Mouse (Mus musculus) splenic B cell, adult 2 months (primary cell): ENCODE results near the gene Fbxo39.
"Not testable (repeated sequence)": the region's sequence is repeated elsewhere in the genome, so short reads cannot be mapped to it uniquely, and the experiment has no call there.

Experiments used
- DNase-seq: peaks from one replicate; pipeline ENCODE4 v3.0.0-alpha.2; 2011; ENCODE audit warnings: low read depth, low spot score
- H3K27me3 ChIP-seq: 2 replicates; pipeline ENCODE4 v1.6.1; 2012; ENCODE audit warnings: mild to moderate bottlenecking, low read length, moderate library complexity, mixed read lengths; ENCODE audit not compliant: control insufficient read depth, poor library complexity, insufficient read depth, severe bottlenecking
- H3K36me3 ChIP-seq: 2 replicates; pipeline ENCODE4 v1.6.1; 2012; ENCODE audit warnings: mild to moderate bottlenecking, low read length, moderate library complexity, mixed read lengths; ENCODE audit not compliant: control insufficient read depth, poor library complexity, insufficient read depth, severe bottlenecking

Fbxo39 gene

GRCm38 (mm10) chr11:72339716-72340115, 25.5 kb downstream of the Fbxo39 start:
- Histone ChIP-seq H3K27me3 (no peaks in the 10 kb centered on the region), H3K36me3 (no peaks in the 10 kb centered on the region)
- DNase-seq, result no peak

GRCm38 (mm10) chr11:72342549-72343237, 28.4 kb downstream of the Fbxo39 start:
- DNase-seq, result peak; percentile 62

GRCm38 (mm10) chr11:72343238-72343625, 29.0 kb downstream of the Fbxo39 start:
- not testable (repeated sequence) for H3K27me3 ChIP-seq, DNase-seq

More at GRCm38 (mm10) chr11:72342549-72343237, 28.4 kb downstream of the Fbxo39 start:
- H3K36me3 ChIP-seq, result no peaks in the 10 kb centered on the region
- H3K27me3 ChIP-seq, result no peaks in the 10 kb centered on the region

GRCm38 (mm10) chr11:72343904-72344303, 29.7 kb downstream of the Fbxo39 start:
- H3K27me3 ChIP-seq, result no peaks in the 10 kb centered on the region
- no peaks in the 10 kb centered on the region for H3K36me3 ChIP-seq
- DNase-seq, result peak; percentile 57

More at GRCm38 (mm10) chr11:72343238-72343625, 29.0 kb downstream of the Fbxo39 start:
- not testable (repeated sequence) for H3K36me3 ChIP-seq

GRCm38 (mm10) chr11:72344486-72344885, 30.2 kb downstream of the Fbxo39 start:
- Histone ChIP-seq H3K27me3 (no peaks in the 10 kb centered on the region), H3K36me3 (no peaks in the 10 kb centered on the region)
- no peak for DNase-seq

GRCm38 (mm10) chr11:72348563-72348962, 34.3 kb downstream of the Fbxo39 start:
- Histone ChIP-seq H3K36me3 (no peaks in the 10 kb centered on the region), H3K27me3 (no peaks in the 10 kb centered on the region)
- no peak for DNase-seq

- Histone ChIP-seq H3K36me3 (no peaks in the 10 kb centered on the region), H3K27me3 (no peaks in the 10 kb centered on the region)
- DNase-seq, result no peak
These were observed 34.8 kb downstream of the Fbxo39 start for GRCm38 (mm10) chr11:72349016-72349415.

- Histone ChIP-seq H3K36me3 (no peaks in the 10 kb centered on the region), H3K27me3 (no peaks in the 10 kb centered on the region)
- no peak for DNase-seq
These were observed 35.4 kb downstream of the Fbxo39 start for GRCm38 (mm10) chr11:72349652-72350051.

- no peak for DNase-seq
- Histone ChIP-seq H3K36me3 (no peaks in the 10 kb centered on the region), H3K27me3 (no peaks in the 10 kb centered on the region)
These were observed 38.0 kb downstream of the Fbxo39 start for GRCm38 (mm10) chr11:72352272-72352671.

- Histone ChIP-seq H3K36me3 (no peaks in the 10 kb centered on the region), H3K27me3 (no peaks in the 10 kb centered on the region)
- no peak for DNase-seq
These were observed 38.9 kb downstream of the Fbxo39 start for GRCm38 (mm10) chr11:72353186-72353585.

- no peaks in the 10 kb centered on the region for H3K27me3 ChIP-seq
These were observed 40.9 kb downstream of the Fbxo39 start for GRCm38 (mm10) chr11:72354971-72355728.

GRCm38 (mm10) chr11:72361385-72362346, 47.4 kb downstream of the Fbxo39 start:
- Histone ChIP-seq H3K36me3 (no peaks in the 10 kb centered on the region), H3K27me3 (no peaks in the 10 kb centered on the region)
- peak; percentile 62 for DNase-seq

More at GRCm38 (mm10) chr11:72354971-72355728, 40.9 kb downstream of the Fbxo39 start:
- DNase-seq, result peak; percentile 83
- H3K36me3 ChIP-seq, result no peaks in the 10 kb centered on the region

- no peak for DNase-seq
- H3K27me3 ChIP-seq, result no peaks in the 10 kb centered on the region
- H3K36me3 ChIP-seq, result no peaks in the 10 kb centered on the region
These were observed 48.1 kb downstream of the Fbxo39 start, which contains the start of gene Tekt1 for GRCm38 (mm10) chr11:72362347-72362741. TSS of gene Tekt1 (minus strand) at chr11:72362442.

- DNase-seq, result no peak
- no peaks in the 10 kb centered on the region for H3K36me3 ChIP-seq
- no peaks in the 10 kb centered on the region for H3K27me3 ChIP-seq
These were observed 49.4 kb downstream of the Fbxo39 start for GRCm38 (mm10) chr11:72363523-72364240.
